Mouse (Mus musculus) liver, postnatal 0 days (tissue): ENCODE results near the gene Smarcd3.

ENCODE experiments used
- CTCF ChIP-seq: sonication (generic); IDR thresholded peaks from 2 replicates; pipeline ENCODE4 v1.5.1; 2016; ENCODE audit warnings: antibody characterized with exemption, low read depth
- EP300 ChIP-seq: IDR thresholded peaks from 2 replicates; pipeline ENCODE4 v1.6.1; 2016; ENCODE audit warnings: antibody characterized with exemption, low read depth, mild to moderate bottlenecking

DNA sequence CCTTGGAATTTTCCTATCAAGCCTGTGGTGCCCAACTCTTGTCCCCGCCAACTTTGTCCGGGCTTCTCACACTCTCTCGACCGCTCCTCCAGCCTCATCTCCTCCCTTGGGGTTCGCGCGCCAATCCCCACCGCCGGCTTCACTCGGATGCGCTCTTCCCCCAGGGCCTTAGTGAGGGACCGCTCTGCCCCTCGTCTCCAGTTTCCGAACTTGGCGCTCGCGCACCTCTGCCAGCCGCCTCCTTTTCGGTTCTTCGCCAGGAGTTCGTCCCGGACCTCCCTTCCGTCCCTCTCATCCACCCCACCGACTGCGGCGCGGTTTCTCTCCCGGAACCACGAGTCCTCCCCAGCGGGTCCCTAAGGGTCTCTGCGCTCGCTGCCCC is 47.4 kb downstream of the Smarcd3 start:
- TF ChIP-seq CTCF (no peak), EP300 (no peak)
